Mouse (Mus musculus) heart, postnatal 4 days (tissue): Measurements from ENCODE around the gene T. TPM values are rescaled to one million over a fixed set of nuclear protein-coding genes. Genes with fewer than 3 reads are reported as not detected.

Experiments
- DNase-seq: peaks from one replicate; pipeline ENCODE4 v3.0.0; 2021
- total RNA-seq, 2 experiments: library from RNA; stranded (reverse); gene quantifications; 2 replicates each; pipeline ENCODE4 v1.2.3; 2021

T gene
- total RNA-seq, 2 experiments from 2014 or later, result not detected

- no peak for DNase-seq
These were observed 874 bp upstream of the T start for GRCm38 (mm10) chr17:8433121-8433977.

- DNase-seq, result no peak
These were observed 2.0 kb downstream of the T start for GRCm38 (mm10) chr17:8436184-8436583.

GRCm38 (mm10) chr17:8444062-8444461 lies 9.8 kb downstream of the T start:
- no peak for DNase-seq

- DNase-seq, result no peak
These were observed 13.5 kb downstream of the T start for GRCm38 (mm10) chr17:8447676-8448192.

GRCm38 (mm10) chr17:8448324-8448723 lies 14.1 kb downstream of the T start:
- DNase-seq, result no peak

- no peak for DNase-seq
These were observed 21.0 kb downstream of the T start for GRCm38 (mm10) chr17:8455196-8455595.

GRCm38 (mm10) chr17:8455601-8456000 lies 21.4 kb downstream of the T start:
- DNase-seq, result no peak

- DNase-seq, result peak; percentile 34
These were observed 22.7 kb downstream of the T start for GRCm38 (mm10) chr17:8456856-8457460.

- DNase-seq, result peak; percentile 67
These were observed 27.3 kb downstream of the T start for GRCm38 (mm10) chr17:8461568-8461967.

- peak; percentile 76 for DNase-seq
These were observed 29.4 kb downstream of the T start for GRCm38 (mm10) chr17:8463482-8464128.

- no peak for DNase-seq
These were observed 33.5 kb downstream of the T start for GRCm38 (mm10) chr17:8467771-8468170.

- DNase-seq, result peak; percentile 87
These were observed 34.6 kb downstream of the T start for GRCm38 (mm10) chr17:8468716-8469344.

- no peak for DNase-seq
These were observed 44.3 kb downstream of the T start for GRCm38 (mm10) chr17:8478554-8478953.

GRCm38 (mm10) chr17:8479493-8480128 lies 45.4 kb downstream of the T start:
- DNase-seq, result no peak

GRCm38 (mm10) chr17:8481797-8482196 lies 47.6 kb downstream of the T start:
- no peak for DNase-seq

GRCm38 (mm10) chr17:8482876-8483275 lies 48.7 kb downstream of the T start:
- no peak for DNase-seq

- no peak for DNase-seq
These were observed 50.0 kb downstream of the T start for GRCm38 (mm10) chr17:8484246-8484645.

- DNase-seq, result no peak
These were observed 50.9 kb downstream of the T start for GRCm38 (mm10) chr17:8485146-8485545.

- peak; percentile 66 for DNase-seq
These were observed 53.6 kb downstream of the T start for GRCm38 (mm10) chr17:8487824-8488223.

GRCm38 (mm10) chr17:8490971-8491370 lies 56.7 kb downstream of the T start:
- no peak for DNase-seq
